Mouse (Mus musculus) kidney, adult 2 months (tissue): Measurements from ENCODE around the gene Apobec4.

Experiments used
- CTCF ChIP-seq: fragments of 200-500 bp; conservative IDR thresholded peaks from 2 replicates; pipeline ENCODE4 v1.5.1; 2011; ENCODE audit warnings: low read depth, mild to moderate bottlenecking, control low read depth, low read length, moderate library complexity, mixed read lengths; ENCODE audit not compliant: insufficient read depth, insufficient read length
- POLR2A ChIP-seq: fragments of 200-500 bp; IDR thresholded peaks from one replicate; pipeline ENCODE4 v1.6.1; 2011; ENCODE audit warnings: low read depth, low read length, control low read depth

DNA sequence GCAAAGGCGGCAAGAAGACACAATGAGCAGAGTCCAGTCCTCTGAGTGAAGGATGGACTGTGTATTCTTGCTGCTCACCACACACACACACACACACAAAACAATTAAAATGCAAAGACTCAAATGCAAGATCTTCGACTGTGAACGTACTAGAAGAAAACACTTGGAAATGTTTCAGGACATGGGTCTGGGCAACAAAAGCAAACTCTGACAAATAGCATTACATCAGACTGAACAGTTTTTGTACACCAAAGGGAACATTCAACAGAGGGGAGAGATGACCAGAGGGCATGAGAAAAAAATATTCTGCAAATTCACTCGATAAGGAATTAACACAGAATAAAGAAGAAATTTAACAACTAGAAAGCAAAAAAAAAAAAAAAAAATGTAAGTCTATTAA lies 36.4 kb upstream of the Apobec4 start:
- TF ChIP-seq CTCF (no peak), POLR2A (no peak)
